Mouse (Mus musculus): ENCODE data around the gene Dbn1. TPM values are rescaled to one million over a fixed set of nuclear protein-coding genes. Genes with fewer than 3 reads are reported as not detected.

Gene Dbn1
- total RNA-seq, 2 experiments from 2014 or later = 303 to 325 TPM

DNA sequence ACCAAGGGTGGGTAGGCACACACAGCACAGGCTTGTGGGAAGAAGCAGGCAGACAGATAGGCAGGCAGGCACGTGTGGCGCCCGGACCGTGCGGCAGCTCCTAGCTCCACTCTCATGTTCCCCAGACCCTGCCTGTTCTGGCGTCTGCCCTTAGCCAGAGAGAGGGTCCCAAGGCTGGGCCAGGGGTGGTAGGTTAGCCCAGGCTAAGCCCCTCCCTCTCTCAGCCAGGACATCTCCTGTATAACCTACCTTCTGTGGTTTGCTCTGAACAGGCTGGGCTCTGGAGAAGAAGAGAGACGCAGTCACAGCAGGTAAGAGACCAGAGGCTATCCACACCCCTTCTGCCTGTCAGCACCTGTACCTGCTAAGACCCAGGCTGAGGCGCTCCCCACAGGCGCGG lies 20.6 kb upstream of the Dbn1 start:
- no peak for TF ChIP-seq CTCF (IDR thresholded peaks at IDR 0.05)
- Histone ChIP-seq H3K27ac (no peak overlapping the region), H3K4me3 (no peak overlapping the region)
- no peak for DNase-seq (ENCODE audit: extremely low spot score in 1 of 2, low spot score in 2 of 2)
- intact Hi-C loops (cut with DNase I) = no loop called here

GRCm38 (mm10) chr13:55507877-55508276 lies 20.0 kb upstream of the Dbn1 start:
- intact Hi-C loops (cut with DNase I) = no loop called here
- DNase-seq (ENCODE audit: extremely low spot score in 1 of 2, low spot score in 2 of 2) = no peak
- Histone ChIP-seq H3K27ac (no peak overlapping the region), H3K4me3 (no peak overlapping the region)
- TF ChIP-seq CTCF (IDR thresholded peaks at IDR 0.05) = peak; percentile 10

DNA sequence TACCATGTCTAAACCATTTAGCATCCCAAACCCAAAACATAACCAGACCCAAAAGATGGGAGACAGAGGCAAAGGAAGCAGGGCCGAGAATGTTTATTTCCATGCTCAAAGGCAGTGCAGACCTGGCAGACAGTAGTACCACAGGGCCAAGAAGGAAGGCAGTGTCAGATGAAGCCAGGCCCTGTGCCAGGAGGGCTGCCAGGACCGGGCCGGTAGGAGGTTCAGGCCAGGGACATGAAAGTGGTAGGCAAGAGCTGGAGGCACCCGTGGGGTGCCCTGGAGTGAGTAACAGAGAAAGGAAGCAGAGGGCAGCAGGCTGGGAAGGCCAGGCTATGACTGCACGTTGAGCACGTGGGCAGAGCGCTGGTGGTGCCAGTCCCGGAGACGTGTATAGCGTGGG lies 18.8 kb upstream of the Dbn1 start:
- intact Hi-C loops (cut with DNase I) = no loop called here
- no peak overlapping the region for H3K27ac ChIP-seq
- DNase-seq (ENCODE audit: extremely low spot score in 1 of 2, low spot score in 2 of 2) = no peak
- TF ChIP-seq CTCF (IDR thresholded peaks at IDR 0.05) = no peak
- H3K4me3 ChIP-seq = no peak overlapping the region

- Histone ChIP-seq H3K27ac (no peak overlapping the region), H3K4me3 (no peak overlapping the region)
- no peak for TF ChIP-seq CTCF (IDR thresholded peaks at IDR 0.05)
- no peak for DNase-seq (ENCODE audit: extremely low spot score in 1 of 2, low spot score in 2 of 2)
- intact Hi-C loops (cut with DNase I) = no loop called here
Observed at GRCm38 (mm10) chr13:55505810-55506209, 17.9 kb upstream of the Dbn1 start.

GRCm38 (mm10) chr13:55504390-55504789 lies 16.5 kb upstream of the Dbn1 start:
- H3K27ac ChIP-seq = no peak overlapping the region
- intact Hi-C loops (cut with DNase I) = no loop called here
- no peak for TF ChIP-seq CTCF (IDR thresholded peaks at IDR 0.05)
- no peak overlapping the region for H3K4me3 ChIP-seq
- no peak for DNase-seq (ENCODE audit: extremely low spot score in 1 of 2, low spot score in 2 of 2)

- no peak for DNase-seq (ENCODE audit: extremely low spot score in 1 of 2, low spot score in 2 of 2)
- Histone ChIP-seq H3K4me3 (no peak overlapping the region), H3K27ac (no peak overlapping the region)
- TF ChIP-seq CTCF (IDR thresholded peaks at IDR 0.05) = no peak
- intact Hi-C loops (cut with DNase I) = no loop called here
Observed at GRCm38 (mm10) chr13:55502405-55502804, 14.5 kb upstream of the Dbn1 start.

DNA sequence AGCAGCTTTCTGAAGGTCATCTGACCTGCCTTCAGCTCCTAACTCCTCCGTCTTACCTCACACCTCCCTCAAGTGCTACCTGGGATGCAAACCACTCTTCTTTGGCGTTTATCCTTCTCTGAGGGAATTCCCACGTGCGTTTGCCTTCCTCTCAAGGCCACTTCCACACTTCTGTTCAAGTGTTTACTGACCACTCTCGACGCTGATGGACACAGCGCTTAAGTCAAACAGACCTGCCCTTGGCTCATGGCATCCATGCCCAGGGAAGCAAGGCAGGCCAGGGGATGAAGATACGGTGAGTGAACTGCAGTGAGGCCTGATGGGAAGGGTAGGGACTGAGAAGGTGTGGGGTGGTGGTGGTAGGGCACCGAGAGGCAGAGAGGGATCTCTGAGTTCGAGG lies 12.7 kb upstream of the Dbn1 start:
- no peak overlapping the region for H3K27ac ChIP-seq
- intact Hi-C loops (cut with DNase I) = no loop called here
- H3K4me3 ChIP-seq = no peak overlapping the region
- TF ChIP-seq CTCF (IDR thresholded peaks at IDR 0.05) = no peak
- DNase-seq (ENCODE audit: extremely low spot score in 1 of 2, low spot score in 2 of 2) = no peak

- no peak for TF ChIP-seq CTCF (IDR thresholded peaks at IDR 0.05)
- intact Hi-C loops (cut with DNase I) = no loop called here
- Histone ChIP-seq H3K27ac (no peak overlapping the region), H3K4me3 (no peak overlapping the region)
- DNase-seq (ENCODE audit: extremely low spot score in 1 of 2, low spot score in 2 of 2) = no peak
Observed at GRCm38 (mm10) chr13:55498906-55499305, 11.0 kb upstream of the Dbn1 start.

- intact Hi-C loops (cut with DNase I) = no loop called here
- no peak for DNase-seq (ENCODE audit: extremely low spot score in 1 of 2, low spot score in 2 of 2)
- H3K4me3 ChIP-seq = no peak overlapping the region
- no peak overlapping the region for H3K27ac ChIP-seq
- no peak for TF ChIP-seq CTCF (IDR thresholded peaks at IDR 0.05)
Observed at GRCm38 (mm10) chr13:55496661-55497060, 8.8 kb upstream of the Dbn1 start.

DNA sequence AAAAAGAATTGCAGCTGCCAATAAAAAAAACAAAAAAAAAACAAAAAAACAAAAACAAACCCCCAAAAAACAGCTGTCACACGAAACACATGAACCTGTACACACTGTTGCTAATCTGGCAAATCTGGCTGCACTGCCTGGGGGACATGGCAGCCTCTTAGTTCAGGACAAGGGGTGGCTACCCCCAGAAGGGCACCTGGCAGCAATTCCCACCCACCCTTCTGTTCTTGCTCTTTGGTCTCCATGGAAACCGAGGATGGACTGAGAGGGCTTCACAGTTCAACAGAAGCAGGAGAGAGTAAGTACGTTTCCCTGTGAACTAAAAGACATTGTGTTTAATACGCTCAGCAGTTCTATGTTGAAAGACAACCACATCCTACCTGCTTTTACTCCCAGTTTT lies 7.8 kb upstream of the Dbn1 start:
- H3K27ac ChIP-seq = no peak overlapping the region

DNA sequence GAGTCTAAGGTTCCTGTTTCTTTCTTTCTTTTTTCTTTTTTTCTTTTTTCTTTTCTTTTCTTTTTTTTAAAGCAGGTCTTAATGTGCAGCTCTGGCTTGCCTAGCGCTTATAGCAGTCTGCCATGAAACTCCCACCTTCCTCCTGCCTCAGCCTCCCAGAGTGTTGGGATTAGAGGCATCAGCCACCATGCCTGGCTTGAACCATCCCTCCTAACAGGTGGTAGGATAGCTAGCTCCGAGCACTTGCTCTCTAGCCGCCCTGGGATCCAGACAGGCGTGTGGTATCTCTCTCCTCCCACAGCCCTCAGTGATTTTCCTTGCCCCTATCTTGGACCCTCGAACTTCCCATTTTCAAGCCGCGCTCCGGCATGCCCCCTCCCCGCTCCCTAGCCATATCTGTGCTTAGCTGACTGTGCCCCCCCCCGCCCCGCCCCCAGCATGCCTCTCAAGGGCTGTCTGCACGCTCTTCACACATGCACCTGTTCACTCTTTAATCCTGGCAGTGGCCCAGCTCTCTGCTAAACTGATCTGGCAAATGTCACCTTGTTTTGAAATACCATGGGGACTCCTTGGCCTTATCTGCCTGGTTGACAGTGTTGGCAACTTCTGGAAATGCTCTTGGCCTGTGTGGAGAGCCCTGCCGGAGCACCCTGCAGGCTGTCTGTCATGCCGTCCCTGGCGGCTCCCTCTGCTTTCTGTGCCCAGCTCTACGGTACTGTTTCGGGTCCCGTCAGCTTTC lies 7.1 kb upstream of the Dbn1 start:
- no peak for TF ChIP-seq CTCF (IDR thresholded peaks at IDR 0.05)
- intact Hi-C loops (cut with DNase I) = no loop called here
- no peak overlapping the region for H3K27ac ChIP-seq
- no peak overlapping the region for H3K4me3 ChIP-seq
- no peak for DNase-seq (ENCODE audit: extremely low spot score in 1 of 2, low spot score in 2 of 2)

More for the DNA sequence above, 7.8 kb upstream of the Dbn1 start:
- no peak for DNase-seq (ENCODE audit: extremely low spot score in 1 of 2, low spot score in 2 of 2)
- no peak overlapping the region for H3K4me3 ChIP-seq
- intact Hi-C loops (cut with DNase I) = no loop called here
- no peak for TF ChIP-seq CTCF (IDR thresholded peaks at IDR 0.05)

- intact Hi-C loops (cut with DNase I) = no loop called here
- no peak for TF ChIP-seq CTCF (IDR thresholded peaks at IDR 0.05)
- no peak overlapping the region for H3K4me3 ChIP-seq
- DNase-seq (ENCODE audit: extremely low spot score in 1 of 2, low spot score in 2 of 2) = no peak
- H3K27ac ChIP-seq = no peak overlapping the region
Observed at GRCm38 (mm10) chr13:55494257-55494656, 6.3 kb upstream of the Dbn1 start.

- H3K4me3 ChIP-seq = peak overlapping the region; percentile 92
- H3K27ac ChIP-seq = peak overlapping the region; percentile 98
- DNase-seq (ENCODE audit: extremely low spot score in 1 of 2, low spot score in 2 of 2) = no peak
- TF ChIP-seq CTCF (IDR thresholded peaks at IDR 0.05) = no peak
- intact Hi-C loops (cut with DNase I) = no loop called here
Observed at GRCm38 (mm10) chr13:55486916-55487577, 864 bp downstream of the Dbn1 start.

All from left cerebral cortex, adult 2 months (tissue).